Mouse (Mus musculus) cerebellum, adult 9-11 months (tissue): ENCODE data around the gene Olfm2.
A peak's percentile ranks its signal among the peaks of the same experiment; 100 is the strongest.

Experiments
- DNase-seq: peaks from one replicate; pipeline ENCODE4 v3.0.0; 2022

Gene Olfm2

GRCm38 (mm10) chr9:20746017-20746660 is at the start of gene Olfm2:
Gene Olfm2, minus strand, starts transcription at chr9:20746349.
- DNase-seq = no peak

GRCm38 (mm10) chr9:20794108-20794806 is 48.1 kb upstream of the Olfm2 start:
- DNase-seq = peak; percentile 61

- DNase-seq = no peak
Measured at GRCm38 (mm10) chr9:20790345-20790744, 44.2 kb upstream of the Olfm2 start.

GRCm38 (mm10) chr9:20789651-20790050 is 43.5 kb upstream of the Olfm2 start:
- DNase-seq = no peak

GRCm38 (mm10) chr9:20787992-20788391 is 41.8 kb upstream of the Olfm2 start:
- no peak for DNase-seq

- no peak for DNase-seq
Measured at GRCm38 (mm10) chr9:20785055-20785454, 38.9 kb upstream of the Olfm2 start.

GRCm38 (mm10) chr9:20781286-20781685 is 35.1 kb upstream of the Olfm2 start:
- DNase-seq = no peak

- DNase-seq = no peak
Measured at GRCm38 (mm10) chr9:20765274-20765673, 19.1 kb upstream of the Olfm2 start.

GRCm38 (mm10) chr9:20763099-20763498 is 16.9 kb upstream of the Olfm2 start:
- DNase-seq = no peak

- no peak for DNase-seq
Measured at GRCm38 (mm10) chr9:20762197-20762961, 16.2 kb upstream of the Olfm2 start.

GRCm38 (mm10) chr9:20761388-20761787 is 15.2 kb upstream of the Olfm2 start:
- no peak for DNase-seq

GRCm38 (mm10) chr9:20760813-20761212 is 14.7 kb upstream of the Olfm2 start:
- DNase-seq = no peak

- DNase-seq = no peak
Measured at GRCm38 (mm10) chr9:20758896-20759295, 12.7 kb upstream of the Olfm2 start.

- no peak for DNase-seq
Measured at GRCm38 (mm10) chr9:20758243-20758642, 12.1 kb upstream of the Olfm2 start.

- peak; percentile 32 for DNase-seq
Measured at GRCm38 (mm10) chr9:20757087-20757955, 11.2 kb upstream of the Olfm2 start.

GRCm38 (mm10) chr9:20756081-20756700 is 10.0 kb upstream of the Olfm2 start:
- DNase-seq = no peak

GRCm38 (mm10) chr9:20754335-20754734 is 8.2 kb upstream of the Olfm2 start:
- no peak for DNase-seq

- DNase-seq = no peak
Measured at GRCm38 (mm10) chr9:20751477-20752029, 5.4 kb upstream of the Olfm2 start.

- no peak for DNase-seq
Measured at GRCm38 (mm10) chr9:20749213-20749612, 3.1 kb upstream of the Olfm2 start.

GRCm38 (mm10) chr9:20748540-20748939 is 2.4 kb upstream of the Olfm2 start:
- DNase-seq = no peak

- no peak for DNase-seq
Measured at GRCm38 (mm10) chr9:20747682-20748081, 1.5 kb upstream of the Olfm2 start.
